Comparison of ENCODE assay signal across 9 mouse cellular contexts in the genomic region with DNA sequence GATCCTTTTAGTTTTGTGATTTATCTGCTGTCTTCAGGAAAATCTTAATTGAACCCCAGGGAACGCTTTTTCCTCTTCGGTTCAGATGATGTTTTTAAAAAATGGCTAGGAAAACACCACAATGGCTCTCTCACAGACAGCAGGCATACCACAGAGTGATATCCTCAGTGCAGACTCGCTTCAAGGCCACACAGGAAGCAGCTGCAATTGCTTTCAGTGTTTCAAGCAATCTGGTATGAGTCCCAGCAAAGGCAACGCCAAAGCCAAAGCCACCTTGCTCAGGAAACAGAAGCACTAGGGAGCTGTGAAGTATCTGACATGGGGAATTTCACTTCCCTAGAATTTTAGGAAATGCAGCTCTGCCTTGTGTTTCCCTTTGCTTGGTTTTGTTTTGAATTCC. TPM values are rescaled to one million over a fixed set of nuclear protein-coding genes. Genes with fewer than 3 reads are reported as not detected.
DNase-seq lines count a peak whose midpoint lies in the region; ATAC-seq and TF ChIP-seq lines count a peak whose summit lies in the region.
"Had no signal": no experiment of that assay in that cellular context is flagged by ENCODE, and none has a peak within 500 bp of the region (broad histone marks: within the 10 kb centered on the region; RNA-seq: fewer than 3 reads in every experiment).

No protein-coding gene starts in this region.

- 0 out of 2 replicates have a peak, but pooled peaks cover 4% of the 10 kb centered on the region for H3K4me1 ChIP-seq in embryonic facial prominence, embryonic 15.5 days
- H3K4me1 ChIP-seq in hindbrain, postnatal 0 days (ENCODE audit: insufficient read depth, low read length): no peaks in the 10 kb centered on the region

- no peak for TF ChIP-seq CTCF in hindbrain, postnatal 0 days (IDR thresholded peaks at IDR 0.05; ENCODE audit: low read depth)

- peak overlapping the region; percentile 72; the same call in 1 of the 2 replicates for H3K27ac ChIP-seq in embryonic facial prominence, embryonic 15.5 days (replicated peaks)
- H3K27ac ChIP-seq in hindbrain, postnatal 0 days: peak overlapping the region; percentile 65
- H3K27ac ChIP-seq: liver, embryonic 14.5 days had no signal

- no peak; the same call in 1 of the 2 replicates for ATAC-seq in embryonic facial prominence, embryonic 15.5 days (ENCODE audit: insufficient number of reproducible peaks, low FRiP score, low TSS enrichment, low read depth)
- ATAC-seq in hindbrain, postnatal 0 days: no peak

- WGBS in embryonic facial prominence, embryonic 15.5 days: 33% methylated on average over 4 of the region's 4 CpGs
- WGBS in hindbrain, postnatal 0 days: 34% methylated on average over 4 of the region's 4 CpGs

- H3K36me3 ChIP-seq in embryonic facial prominence, embryonic 15.5 days: no peaks in the 10 kb centered on the region
- H3K36me3 ChIP-seq in hindbrain, postnatal 0 days (ENCODE audit: insufficient read depth, low read length): no peaks in the 10 kb centered on the region

- no peaks in the 10 kb centered on the region for H3K27me3 ChIP-seq in embryonic facial prominence, embryonic 15.5 days
- H3K27me3 ChIP-seq in hindbrain, postnatal 0 days (ENCODE audit: insufficient read depth, low read length): no peaks in the 10 kb centered on the region

- H3K9me3 ChIP-seq in embryonic facial prominence, embryonic 15.5 days (replicated peaks): no peaks in the 10 kb centered on the region
- H3K9me3 ChIP-seq in hindbrain, postnatal 0 days (ENCODE audit: low read length): no peaks in the 10 kb centered on the region

- H3K9ac ChIP-seq in embryonic facial prominence, embryonic 15.5 days: no peak overlapping the region
- H3K9ac ChIP-seq in hindbrain, postnatal 0 days (replicated peaks; ENCODE audit: low read length): no peak overlapping the region
- H3K9ac ChIP-seq: liver, embryonic 14.5 days had no signal

- H3K4me2 ChIP-seq in embryonic facial prominence, embryonic 15.5 days (replicated peaks): no peak overlapping the region
- no peak overlapping the region for H3K4me2 ChIP-seq in hindbrain, postnatal 0 days (ENCODE audit: low read depth, low read length)

- DNase-seq in layer of hippocampus, postnatal 14 days (ENCODE audit: low spot score in 2 of 2): peak; percentile 24 to 40
- DNase-seq in layer of hippocampus, adult 9-10 months (ENCODE audit: low spot score): no peak
- DNase-seq in adrenal gland, postnatal 10 days: peak; percentile 46
- peak; percentile 38 for DNase-seq in hindbrain, postnatal 0 days (ENCODE audit: low spot score)
- peak; percentile 16 for DNase-seq in lung, postnatal 25 days (ENCODE audit: low spot score)
- DNase-seq in yolk sac, embryonic 10.5 days (ENCODE audit: low spot score): peak; percentile 26
- no peak for DNase-seq in retina, embryonic 14.5 days (ENCODE audit: low spot score)

- no peak overlapping the region for H3K4me3 ChIP-seq in embryonic facial prominence, embryonic 15.5 days (replicated peaks)
- H3K4me3 ChIP-seq in hindbrain, postnatal 0 days (ENCODE audit: low read length): no peak overlapping the region

RNA-seq across cellular contexts. Expression of a gene that starts 27.4 kb away (rescaled TPM):
- total RNA-seq in layer of hippocampus, postnatal 14 days (2021): 10 to 100 TPM; 30.1 to 33.6 TPM
- 100 to 1,000 TPM; 103 TPM for total RNA-seq in adrenal gland, postnatal 10 days (2021)
- polyA plus RNA-seq in embryonic facial prominence, embryonic 15.5 days (2015; fragmentation: Nextera tagmentation; extraction: Ambion mirVana): 8.2 and 9.2 TPM in 2 replicates
- total RNA-seq in hindbrain, postnatal 0 days (2014; rRNA removed): 43.5 and 49.5 TPM in 2 replicates
- polyA plus RNA-seq in hindbrain, postnatal 0 days (2015; fragmentation: Nextera tagmentation; extraction: Ambion mirVana): 8.8 TPM in 2 replicates

Comparison
In these comparisons a context has a peak if more than half of its experiments do, and no peak if none do; other contexts are left out.
1. DNase-seq: peak in layer of hippocampus, postnatal 14 days (2 of 2), adrenal gland, postnatal 10 days (single experiment), hindbrain, postnatal 0 days (single experiment), lung, postnatal 25 days (single experiment) and yolk sac, embryonic 10.5 days (single experiment); none in layer of hippocampus, adult 9-10 months (single experiment) and retina, embryonic 14.5 days (single experiment).